Mouse (Mus musculus): Measurements from ENCODE around the gene Slc22a18.
A peak's percentile ranks its signal among the peaks of the same experiment; 100 is the strongest.

DNA sequence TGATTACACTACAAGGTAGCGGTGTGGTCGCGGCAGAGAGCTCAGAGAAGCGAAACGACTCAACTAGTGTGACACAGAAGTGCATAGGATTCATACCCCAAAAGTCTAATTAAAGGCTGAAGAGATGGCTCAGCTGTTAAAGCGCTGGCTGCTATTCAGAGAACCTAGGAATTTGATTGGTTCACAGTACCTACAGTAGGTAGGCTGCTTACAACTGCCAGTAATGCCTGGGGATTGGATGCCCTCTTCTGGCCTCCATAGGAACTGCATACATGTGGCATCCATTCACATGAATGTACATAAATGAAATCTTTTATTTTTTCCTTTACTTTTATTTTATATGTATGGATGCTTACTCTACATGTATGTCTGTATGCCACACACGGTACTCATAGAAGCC, 33.1 kb downstream of the Slc22a18 start:
- TF ChIP-seq CTCF (IDR thresholded peaks at IDR 0.05; ENCODE audit: borderline replicate concordance, extremely low read depth, insufficient read depth, insufficient read length) (peak; percentile 67; the same call in 1 of the 2 replicates), POLR2A (IDR thresholded peaks at IDR 0.05; ENCODE audit: borderline replicate concordance, extremely low read depth, insufficient read depth, insufficient read length, poor library complexity, severe bottlenecking) (no peak)

Measured in brain, embryonic 14.5 days (tissue).